Mouse (Mus musculus): ENCODE results near the gene Tgfbi. TPM values are rescaled to one million over a fixed set of nuclear protein-coding genes. Genes with fewer than 3 reads are reported as not detected.

Gene Tgfbi
- polyA plus RNA-seq (2015; fragmentation: Nextera tagmentation; extraction: Ambion mirVana), result 133 and 135 TPM in 2 replicates

DNA sequence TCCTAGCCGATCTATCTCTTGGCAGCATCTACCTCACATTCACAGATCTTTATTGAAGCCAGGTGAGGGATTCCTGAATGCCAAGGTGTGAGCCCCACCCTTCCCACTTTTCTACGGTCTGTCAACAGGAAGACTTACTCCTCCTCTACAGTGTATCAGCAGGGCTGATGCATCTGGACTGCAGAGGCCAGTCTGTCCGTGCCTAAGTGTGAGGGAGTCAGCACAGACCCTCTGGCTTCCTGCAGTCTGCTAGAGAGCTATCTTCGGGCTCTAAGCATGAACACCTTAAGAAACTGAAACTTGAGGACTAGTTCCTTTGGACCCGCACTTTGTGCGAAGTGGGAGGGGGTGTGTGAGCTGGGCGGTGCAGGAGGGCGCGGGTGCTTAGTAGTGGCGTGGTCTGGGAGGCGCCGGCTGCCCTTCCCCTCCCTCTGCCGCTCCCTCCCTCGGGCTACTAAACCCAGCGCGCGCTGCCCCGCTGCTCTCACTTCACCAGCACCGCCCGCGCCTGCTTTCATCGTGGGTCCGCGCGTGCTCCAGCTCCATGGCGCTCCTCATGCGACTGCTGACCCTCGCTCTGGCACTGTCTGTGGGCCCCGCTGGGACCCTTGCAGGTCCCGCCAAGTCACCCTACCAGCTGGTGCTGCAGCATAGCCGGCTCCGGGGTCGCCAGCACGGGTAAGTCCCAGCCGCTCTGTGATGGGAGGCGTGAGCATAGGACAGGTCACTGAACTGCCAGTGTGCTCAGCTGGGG, at the start of gene Tgfbi:
Tgfbi (plus strand) TSS at position 421 of the 754 bp plus-strand sequence.
- no peaks in the 10 kb centered on the region for H3K9me3 ChIP-seq (ENCODE audit: low read length)
- 0 out of 2 replicates have a peak, but pooled peaks cover 4% of the 10 kb centered on the region for H3K27me3 ChIP-seq (ENCODE audit: insufficient read depth, low read length)
- H3K4me2 ChIP-seq (replicated peaks; ENCODE audit: low read depth, low read length), result peak within 1 kb of the TSS; percentile 86
- no peak within 1 kb of the TSS for H3K27ac ChIP-seq (ENCODE audit: low read length)
- 2% methylated on average over 35 of the region's 36 CpGs for WGBS
- ATAC-seq (ENCODE audit: low FRiP score, low TSS enrichment), result peak; percentile 72
- H3K4me3 ChIP-seq (ENCODE audit: low read length), result peak within 1 kb of the TSS; percentile 48
- no peaks in the 10 kb centered on the region for H3K36me3 ChIP-seq (ENCODE audit: insufficient read depth, low read length)
- H3K9ac ChIP-seq (replicated peaks; ENCODE audit: low read length), result peak within 1 kb of the TSS; percentile 70
- peaks cover 62% of the 10 kb centered on the region for H3K4me1 ChIP-seq (ENCODE audit: insufficient read depth, low read length)

DNA sequence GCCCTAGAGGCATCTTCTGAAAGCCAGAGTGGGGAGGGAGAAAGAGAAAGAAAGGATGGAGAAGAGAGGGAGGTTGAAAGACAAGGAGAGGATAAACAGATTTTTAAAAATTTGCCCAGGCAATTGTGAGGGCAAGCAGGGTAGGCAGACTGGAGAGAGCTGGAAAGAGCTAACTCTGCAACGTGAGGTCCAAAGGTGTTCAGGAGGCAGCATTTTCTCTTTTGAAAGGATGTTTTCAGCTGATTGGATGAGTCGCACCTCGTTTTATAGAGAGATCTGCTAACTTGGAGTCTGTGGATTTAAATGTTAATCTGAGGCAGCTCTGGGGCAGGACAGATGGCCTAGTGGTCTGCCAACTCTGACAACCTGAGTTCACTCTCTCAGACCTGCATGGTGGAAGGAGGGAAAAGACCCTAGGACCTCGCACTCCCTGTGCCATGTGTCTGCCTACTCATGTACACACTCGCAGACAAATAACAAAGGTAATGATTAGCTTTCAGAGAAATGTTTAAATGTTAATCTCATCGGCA, 49.4 kb upstream of the Tgfbi start:
- Histone ChIP-seq H3K4me3 (ENCODE audit: low read length) (no peak overlapping the region), H3K4me2 (replicated peaks; ENCODE audit: low read depth, low read length) (no peak overlapping the region), H3K9ac (replicated peaks; ENCODE audit: low read length) (no peak overlapping the region), H3K27ac (ENCODE audit: low read length) (no peak overlapping the region), H3K4me1 (ENCODE audit: insufficient read depth, low read length) (peaks cover 15% of the 10 kb centered on the region), H3K9me3 (ENCODE audit: low read length) (no peaks in the 10 kb centered on the region), H3K27me3 (ENCODE audit: insufficient read depth, low read length) (no peaks in the 10 kb centered on the region), H3K36me3 (ENCODE audit: insufficient read depth, low read length) (no peaks in the 10 kb centered on the region)
- WGBS, result 78% methylated on average over 6 of the region's 6 CpGs
- no peak for ATAC-seq (ENCODE audit: low FRiP score, low TSS enrichment)

DNA sequence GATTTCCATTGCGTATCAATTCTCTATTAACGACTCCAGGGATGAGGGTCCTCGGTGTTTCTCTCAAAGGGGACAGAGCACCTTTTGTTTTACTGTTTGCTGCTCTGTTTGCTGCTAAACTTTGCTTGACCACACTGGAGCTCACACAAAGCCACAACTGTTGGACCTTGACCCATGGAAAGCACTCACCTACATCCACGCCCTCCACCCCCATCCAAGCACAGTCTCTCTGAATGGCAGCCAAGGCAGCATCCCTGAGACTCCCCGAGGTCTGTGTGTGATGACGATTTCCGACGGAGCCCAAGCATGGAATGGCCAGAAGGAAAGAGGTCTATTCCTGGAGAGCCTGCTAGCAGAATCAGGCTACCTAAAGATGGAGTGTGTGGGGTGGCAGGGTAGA, 48.2 kb upstream of the Tgfbi start:
- Histone ChIP-seq H3K27me3 (ENCODE audit: insufficient read depth, low read length) (no peaks in the 10 kb centered on the region), H3K9me3 (ENCODE audit: low read length) (no peaks in the 10 kb centered on the region), H3K27ac (ENCODE audit: low read length) (no peak overlapping the region), H3K4me2 (replicated peaks; ENCODE audit: low read depth, low read length) (no peak overlapping the region), H3K36me3 (ENCODE audit: insufficient read depth, low read length) (no peaks in the 10 kb centered on the region), H3K9ac (replicated peaks; ENCODE audit: low read length) (no peak overlapping the region), H3K4me1 (ENCODE audit: insufficient read depth, low read length) (peaks cover 15% of the 10 kb centered on the region), H3K4me3 (ENCODE audit: low read length) (no peak overlapping the region)
- 0 out of 2 replicates have a peak, but pooled peaks have one; percentile 62 for ATAC-seq (ENCODE audit: low FRiP score, low TSS enrichment)
- 59% methylated on average over 8 of the region's 8 CpGs for WGBS

DNA sequence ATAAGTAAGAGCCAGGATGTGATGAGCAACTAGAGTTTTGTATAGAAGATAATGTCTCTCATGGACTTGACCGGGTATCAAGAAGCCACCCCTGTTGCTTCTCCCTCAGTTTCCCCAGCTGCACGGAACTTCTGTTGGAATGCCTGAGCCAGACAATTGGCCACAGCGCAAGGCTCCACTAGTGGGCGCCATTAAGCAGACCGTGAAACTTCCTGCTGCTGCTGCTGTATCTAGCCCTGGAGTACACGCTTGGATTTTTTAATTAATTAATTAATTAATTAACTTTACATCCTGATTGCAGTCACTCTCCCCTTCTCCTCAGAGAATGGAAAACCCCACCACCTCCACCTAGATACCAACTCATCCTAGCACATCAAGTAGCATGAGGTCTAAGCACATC, 46.2 kb upstream of the Tgfbi start:
- no peaks in the 10 kb centered on the region for H3K9me3 ChIP-seq (ENCODE audit: low read length)
- no peak overlapping the region for H3K27ac ChIP-seq (ENCODE audit: low read length)
- H3K27me3 ChIP-seq (ENCODE audit: insufficient read depth, low read length), result no peaks in the 10 kb centered on the region
- H3K9ac ChIP-seq (replicated peaks; ENCODE audit: low read length), result no peak overlapping the region
- WGBS, result 38% methylated on average over 6 of the region's 6 CpGs
- no peak overlapping the region for H3K4me2 ChIP-seq (replicated peaks; ENCODE audit: low read depth, low read length)
- H3K36me3 ChIP-seq (ENCODE audit: insufficient read depth, low read length), result no peaks in the 10 kb centered on the region
- ATAC-seq (ENCODE audit: low FRiP score, low TSS enrichment), result no peak
- H3K4me1 ChIP-seq (ENCODE audit: insufficient read depth, low read length), result 0 out of 2 replicates have a peak, but pooled peaks cover 14% of the 10 kb centered on the region
- no peak overlapping the region for H3K4me3 ChIP-seq (ENCODE audit: low read length)

DNA sequence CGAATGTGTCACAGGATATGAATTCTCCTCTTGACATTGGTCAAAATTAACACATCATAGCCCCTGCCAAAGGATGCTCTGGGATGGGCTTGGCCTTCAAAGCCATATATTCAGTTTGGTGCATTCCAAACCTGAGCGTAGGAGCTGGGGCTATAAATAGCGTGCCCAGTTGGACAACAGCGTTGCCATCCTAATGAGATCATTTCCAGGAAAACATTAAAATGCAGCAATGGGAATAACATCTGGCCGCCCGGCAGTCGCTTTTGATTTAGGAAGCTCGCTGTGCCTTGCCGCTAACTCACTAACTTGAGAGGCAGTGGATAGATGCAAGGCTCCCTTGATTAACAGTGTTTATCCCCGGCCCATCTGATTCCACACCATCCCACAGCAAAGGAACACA, 43.0 kb upstream of the Tgfbi start:
- H3K36me3 ChIP-seq (ENCODE audit: insufficient read depth, low read length), result no peaks in the 10 kb centered on the region
- H3K27me3 ChIP-seq (ENCODE audit: insufficient read depth, low read length), result no peaks in the 10 kb centered on the region
- ATAC-seq (ENCODE audit: low FRiP score, low TSS enrichment), result no peak
- H3K4me2 ChIP-seq (replicated peaks; ENCODE audit: low read depth, low read length), result no peak overlapping the region
- no peaks in the 10 kb centered on the region for H3K9me3 ChIP-seq (ENCODE audit: low read length)
- 32% methylated on average over 10 of the region's 10 CpGs for WGBS
- no peak overlapping the region for H3K4me3 ChIP-seq (ENCODE audit: low read length)
- H3K9ac ChIP-seq (replicated peaks; ENCODE audit: low read length), result no peak overlapping the region
- H3K27ac ChIP-seq (ENCODE audit: low read length), result no peak overlapping the region
- H3K4me1 ChIP-seq (ENCODE audit: insufficient read depth, low read length), result 0 out of 2 replicates have a peak, but pooled peaks cover 5% of the 10 kb centered on the region

DNA sequence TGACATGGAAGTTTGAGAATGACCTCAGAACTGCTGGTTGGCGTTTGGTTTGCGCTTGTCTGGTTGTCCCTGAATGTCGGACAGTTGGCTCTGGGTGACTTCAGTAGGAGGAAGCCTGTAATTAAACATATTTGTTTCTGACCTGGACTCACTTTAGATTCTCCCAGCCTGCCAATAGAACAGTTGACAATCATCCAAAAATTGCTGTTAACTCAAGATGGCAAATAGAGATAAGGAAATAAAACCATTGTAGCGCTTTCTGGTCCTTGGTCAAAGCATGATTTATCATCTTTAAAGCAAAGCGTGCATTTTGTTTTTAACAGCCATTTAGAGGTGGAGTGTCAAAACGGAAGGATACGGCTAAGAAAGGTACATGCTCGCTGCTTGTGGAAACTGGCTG, 37.7 kb upstream of the Tgfbi start:
- no peak overlapping the region for H3K27ac ChIP-seq (ENCODE audit: low read length)
- no peak overlapping the region for H3K4me2 ChIP-seq (replicated peaks; ENCODE audit: low read depth, low read length)
- H3K4me3 ChIP-seq (ENCODE audit: low read length), result no peak overlapping the region
- ATAC-seq (ENCODE audit: low FRiP score, low TSS enrichment), result no peak
- no peak overlapping the region for H3K9ac ChIP-seq (replicated peaks; ENCODE audit: low read length)
- no peaks in the 10 kb centered on the region for H3K36me3 ChIP-seq (ENCODE audit: insufficient read depth, low read length)
- WGBS, result 60% methylated on average over 8 of the region's 8 CpGs
- H3K9me3 ChIP-seq (ENCODE audit: low read length), result no peaks in the 10 kb centered on the region
- 0 out of 2 replicates have a peak, but pooled peaks cover 7% of the 10 kb centered on the region for H3K4me1 ChIP-seq (ENCODE audit: insufficient read depth, low read length)
- no peaks in the 10 kb centered on the region for H3K27me3 ChIP-seq (ENCODE audit: insufficient read depth, low read length)

DNA sequence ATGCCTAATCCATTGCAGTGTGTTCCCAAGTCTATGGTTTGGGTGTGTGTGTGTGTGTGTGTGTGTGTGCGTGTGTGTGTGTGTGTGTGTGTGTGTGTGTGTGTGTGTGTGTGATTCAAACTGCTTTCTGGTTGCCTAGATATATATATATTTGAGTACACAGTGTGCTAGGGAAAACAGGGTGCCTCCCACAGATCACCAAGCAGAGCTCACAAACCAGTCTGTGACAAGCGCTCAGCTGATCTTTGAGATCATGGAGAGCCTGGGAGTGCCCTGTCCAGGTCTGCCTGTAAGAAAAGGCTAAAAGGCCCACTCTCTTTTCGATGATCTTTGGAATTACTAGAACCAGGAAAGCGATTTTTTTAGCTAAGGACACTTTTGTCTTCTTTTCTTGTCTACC, 34.2 kb upstream of the Tgfbi start:
- Histone ChIP-seq H3K27ac (ENCODE audit: low read length) (no peak overlapping the region; the same call in 1 of the 2 replicates), H3K9me3 (ENCODE audit: low read length) (no peaks in the 10 kb centered on the region), H3K4me3 (ENCODE audit: low read length) (no peak overlapping the region), H3K27me3 (ENCODE audit: insufficient read depth, low read length) (no peaks in the 10 kb centered on the region), H3K4me2 (replicated peaks; ENCODE audit: low read depth, low read length) (no peak overlapping the region), H3K4me1 (ENCODE audit: insufficient read depth, low read length) (0 out of 2 replicates have a peak, but pooled peaks cover 7% of the 10 kb centered on the region), H3K36me3 (ENCODE audit: insufficient read depth, low read length) (no peaks in the 10 kb centered on the region), H3K9ac (replicated peaks; ENCODE audit: low read length) (no peak overlapping the region)
- no peak for ATAC-seq (ENCODE audit: low FRiP score, low TSS enrichment)
- 80% methylated on average over 4 of the region's 4 CpGs for WGBS

DNA sequence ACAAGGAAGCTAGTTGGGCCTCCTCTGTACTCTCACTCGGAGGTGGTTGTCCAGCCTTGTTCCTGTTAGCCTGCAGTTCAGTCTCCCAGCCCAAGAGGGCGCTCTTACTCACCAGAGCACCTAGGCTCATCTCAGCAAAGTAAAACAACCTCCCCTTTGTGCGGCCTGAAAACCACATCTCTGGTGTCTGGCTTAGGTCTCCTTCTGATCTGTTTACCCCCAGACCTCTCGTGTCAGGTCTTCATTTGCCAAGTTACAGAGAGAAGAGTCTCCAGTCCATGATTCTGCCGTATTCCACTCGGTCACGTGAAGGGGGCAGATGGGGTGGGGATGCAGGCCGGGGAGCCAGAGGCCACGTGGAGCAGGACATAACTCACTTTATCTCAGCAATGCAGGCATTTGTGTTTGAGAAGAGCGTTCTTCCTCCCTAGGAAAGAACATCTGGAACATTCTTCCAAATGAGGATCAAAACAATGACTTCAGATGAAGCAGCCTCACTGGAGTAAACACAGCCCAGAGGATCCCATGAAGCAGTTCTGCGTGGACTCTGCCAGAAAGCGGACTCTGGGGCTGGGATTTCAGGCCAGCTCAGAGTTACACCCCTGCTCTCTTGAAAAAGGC, 33.5 kb upstream of the Tgfbi start:
- no peak overlapping the region for H3K4me2 ChIP-seq (replicated peaks; ENCODE audit: low read depth, low read length)
- peak overlapping the region; percentile 52 for H3K27ac ChIP-seq (ENCODE audit: low read length)
- H3K4me3 ChIP-seq (ENCODE audit: low read length), result no peak overlapping the region
- no peaks in the 10 kb centered on the region for H3K9me3 ChIP-seq (ENCODE audit: low read length)
- 43% methylated on average over 12 of the region's 12 CpGs for WGBS
- H3K36me3 ChIP-seq (ENCODE audit: insufficient read depth, low read length), result no peaks in the 10 kb centered on the region
- H3K4me1 ChIP-seq (ENCODE audit: insufficient read depth, low read length), result 0 out of 2 replicates have a peak, but pooled peaks cover 7% of the 10 kb centered on the region
- ATAC-seq (ENCODE audit: low FRiP score, low TSS enrichment), result peak; percentile 36
- no peak overlapping the region; the same call in 1 of the 2 replicates for H3K9ac ChIP-seq (replicated peaks; ENCODE audit: low read length)
- H3K27me3 ChIP-seq (ENCODE audit: insufficient read depth, low read length), result no peaks in the 10 kb centered on the region

DNA sequence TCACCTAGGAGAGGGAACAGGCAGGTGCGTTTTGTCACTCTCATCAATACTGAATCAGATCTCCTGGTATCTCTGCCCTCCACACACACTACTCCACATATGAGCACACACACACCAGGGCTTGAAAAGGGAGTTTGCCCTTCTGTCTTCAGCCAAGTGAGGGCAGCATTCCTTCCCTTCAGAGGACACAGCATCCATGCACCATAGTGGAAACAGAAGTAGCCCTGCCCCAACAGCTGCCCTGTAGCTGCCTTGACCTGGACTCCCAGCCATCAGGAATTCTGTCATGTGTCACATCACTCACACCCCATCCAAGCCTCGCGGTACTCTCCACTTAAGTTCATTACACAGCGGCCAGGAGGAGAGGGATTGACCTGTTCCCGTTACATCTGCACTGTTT, 31.2 kb upstream of the Tgfbi start:
- no peak overlapping the region for H3K4me3 ChIP-seq (ENCODE audit: low read length)
- no peak overlapping the region for H3K9ac ChIP-seq (replicated peaks; ENCODE audit: low read length)
- no peak overlapping the region for H3K27ac ChIP-seq (ENCODE audit: low read length)
- H3K4me1 ChIP-seq (ENCODE audit: insufficient read depth, low read length), result peaks cover 25% of the 10 kb centered on the region
- ATAC-seq (ENCODE audit: low FRiP score, low TSS enrichment), result no peak
- H3K9me3 ChIP-seq (ENCODE audit: low read length), result no peaks in the 10 kb centered on the region
- H3K4me2 ChIP-seq (replicated peaks; ENCODE audit: low read depth, low read length), result no peak overlapping the region
- H3K27me3 ChIP-seq (ENCODE audit: insufficient read depth, low read length), result no peaks in the 10 kb centered on the region
- WGBS, result 59% methylated on average over 5 of the region's 5 CpGs
- no peaks in the 10 kb centered on the region for H3K36me3 ChIP-seq (ENCODE audit: insufficient read depth, low read length)

DNA sequence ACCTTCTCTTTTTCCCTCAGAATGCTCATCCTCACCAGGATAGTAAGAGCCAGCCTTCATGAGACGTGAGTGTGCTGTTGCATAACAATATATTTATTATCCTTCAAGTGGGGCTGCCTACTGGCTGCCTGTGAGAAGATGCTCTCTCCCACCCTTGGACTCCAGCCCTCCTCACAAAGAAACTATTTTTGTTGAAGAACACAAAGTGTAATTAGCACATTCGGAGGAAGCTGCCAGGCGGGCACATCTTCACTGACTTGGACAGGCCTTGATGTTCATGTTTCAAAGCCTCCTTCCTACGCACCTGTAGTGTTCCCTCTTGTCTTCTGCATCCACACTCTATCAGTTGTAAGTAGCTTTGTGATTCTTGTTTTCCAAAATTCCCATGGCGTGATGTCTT, 28.9 kb upstream of the Tgfbi start:
- Histone ChIP-seq H3K4me2 (replicated peaks; ENCODE audit: low read depth, low read length) (no peak overlapping the region), H3K9me3 (ENCODE audit: low read length) (no peaks in the 10 kb centered on the region), H3K27ac (ENCODE audit: low read length) (peak overlapping the region; percentile 95; the same call in 1 of the 2 replicates), H3K9ac (replicated peaks; ENCODE audit: low read length) (no peak overlapping the region), H3K4me3 (ENCODE audit: low read length) (no peak overlapping the region), H3K36me3 (ENCODE audit: insufficient read depth, low read length) (no peaks in the 10 kb centered on the region), H3K27me3 (ENCODE audit: insufficient read depth, low read length) (no peaks in the 10 kb centered on the region), H3K4me1 (ENCODE audit: insufficient read depth, low read length) (peaks cover 31% of the 10 kb centered on the region)
- 80% methylated on average over 5 of the region's 5 CpGs for WGBS
- no peak for ATAC-seq (ENCODE audit: low FRiP score, low TSS enrichment)

Data from kidney, embryonic 16.5 days (tissue).